Mouse (Mus musculus) testis, postnatal 14 days (tissue): ENCODE measurements around the gene Gm20403.
A peak's percentile ranks its signal among the peaks of the same experiment; 100 is the strongest.
"Not testable (repeated sequence)": the region's sequence is repeated elsewhere in the genome, so short reads cannot be mapped to it uniquely, and the experiment has no call there.

Source experiments
- DNase-seq: peaks from one replicate; pipeline ENCODE4 v3.0.0; 2021; ENCODE audit warnings: low spot score

The Gm20403 gene

DNA sequence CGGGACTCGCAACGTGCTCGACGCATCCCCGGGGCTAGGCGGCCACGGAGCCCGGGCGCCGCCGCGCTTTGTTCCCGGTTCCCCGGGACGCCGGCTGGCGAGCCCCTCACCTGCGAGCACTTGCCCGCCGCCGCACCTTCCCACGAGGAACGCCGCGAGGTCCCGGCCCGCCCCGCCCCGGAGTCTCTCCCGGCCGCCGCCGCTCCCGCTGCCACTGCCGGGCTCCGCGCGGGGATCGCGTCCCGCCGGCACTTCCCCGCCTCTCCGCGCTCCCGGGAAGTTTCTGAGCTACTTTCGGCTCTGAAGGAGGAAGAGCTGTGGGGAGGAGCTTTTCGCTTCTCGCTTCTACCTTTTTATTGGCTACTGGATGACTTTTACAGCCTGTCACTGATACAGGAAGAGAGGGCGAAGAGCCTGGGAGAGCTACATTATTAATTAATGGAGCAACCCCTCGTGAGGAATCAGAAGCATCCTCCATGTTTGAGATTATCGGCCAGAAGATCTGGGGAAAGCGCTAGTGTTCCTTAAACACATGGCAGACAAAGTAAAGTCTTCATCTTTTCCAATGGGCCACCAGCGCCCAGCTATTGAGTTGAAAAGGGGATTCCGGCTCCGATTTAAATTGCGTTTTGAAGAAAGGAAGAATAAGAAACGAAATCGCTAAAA, at the start of gene Gm20403:
Gene Gm20403 (minus strand): TSS at position 478 of the 666 bp plus-strand sequence.
- DNase-seq: peak; percentile 67

GRCm38 (mm10) chr12:55027088-55027487, 40.8 kb upstream of the Gm20403 start:
- no peak for DNase-seq

DNA sequence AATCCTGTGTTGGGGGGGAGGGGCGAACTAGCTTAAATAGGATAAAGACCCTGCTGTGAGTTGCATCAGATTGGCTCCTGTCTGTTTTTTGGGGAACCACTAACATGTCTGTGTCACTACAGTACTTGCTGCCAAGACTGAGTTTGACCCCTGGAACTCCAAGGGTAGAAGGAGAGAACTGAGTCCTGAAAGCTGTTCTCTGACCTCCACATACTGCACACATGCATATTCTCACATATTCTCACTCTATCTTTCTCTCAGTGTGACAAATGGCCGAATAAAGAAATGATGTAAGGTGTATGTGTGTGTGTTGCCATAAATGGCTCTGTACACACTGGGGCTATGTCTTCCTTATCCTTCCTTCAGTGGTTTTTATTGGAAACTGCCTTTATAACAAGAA, 37.0 kb upstream of the Gm20403 start:
- no peak for DNase-seq

DNA sequence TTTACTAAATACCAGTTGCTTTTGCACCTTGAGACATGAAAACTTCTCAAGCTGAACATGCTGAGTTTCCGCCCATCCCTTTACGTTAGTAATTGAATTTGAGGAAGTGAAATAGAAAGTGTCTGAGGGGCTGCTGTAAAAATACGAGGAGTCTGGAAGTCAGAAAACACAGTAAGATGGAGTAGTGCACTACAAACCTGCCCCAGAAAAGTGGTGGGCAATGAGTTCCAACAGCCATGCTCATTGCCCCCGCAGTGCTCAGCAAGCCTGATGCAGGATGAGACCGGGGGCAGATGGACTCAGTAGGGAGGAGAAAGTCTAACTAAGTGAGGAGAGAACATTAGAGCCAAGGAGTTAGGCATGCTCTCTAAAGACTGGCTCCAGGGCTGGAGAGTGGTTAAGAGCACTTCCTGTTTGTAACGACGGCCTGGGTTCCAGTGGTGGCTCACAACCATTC, 33.1 kb upstream of the Gm20403 start:
- no peak for DNase-seq

GRCm38 (mm10) chr12:55017119-55017721, 30.9 kb upstream of the Gm20403 start:
- DNase-seq: no peak

DNA sequence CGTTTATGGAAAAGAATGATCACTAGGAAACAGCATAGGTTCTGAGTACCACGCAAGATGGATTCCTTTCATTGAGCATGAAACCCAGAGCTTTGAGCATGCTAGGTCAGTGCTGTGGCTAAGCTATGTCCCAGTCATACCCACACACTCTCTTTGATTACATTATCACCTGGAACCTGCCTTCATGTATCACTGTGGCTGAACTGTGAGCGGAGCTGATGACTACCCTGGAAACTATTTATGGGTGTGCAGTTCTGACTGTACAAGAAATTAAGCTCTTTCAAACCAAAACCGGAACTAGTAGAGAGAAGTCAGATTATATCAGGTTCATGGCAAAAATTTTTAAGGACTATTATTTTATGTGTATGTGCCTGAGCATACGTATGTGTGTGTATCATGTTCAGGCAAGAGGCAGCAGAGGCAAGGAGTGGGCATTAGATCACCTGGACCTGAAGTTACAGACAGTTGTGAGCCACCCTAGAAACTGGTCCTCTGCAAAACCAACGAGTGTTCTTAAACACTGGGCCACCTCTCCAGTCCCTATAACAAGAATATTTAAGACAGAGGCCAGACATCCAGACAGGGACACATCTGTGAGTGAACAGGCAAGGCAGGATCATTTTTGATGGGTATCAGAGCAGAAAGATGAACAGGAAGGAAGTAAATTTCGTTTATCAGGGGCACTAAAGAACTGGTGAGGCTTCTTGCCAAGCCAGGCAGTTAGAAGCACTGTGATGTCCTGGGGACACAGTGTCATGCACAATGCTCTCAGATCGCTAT, 30.2 kb upstream of the Gm20403 start:
- no peak for DNase-seq

- DNase-seq: no peak
These were observed 29.1 kb upstream of the Gm20403 start for GRCm38 (mm10) chr12:55015428-55015827.

- no peak for DNase-seq
These were observed 27.5 kb upstream of the Gm20403 start, which contains the start of gene Baz1a for GRCm38 (mm10) chr12:55013626-55014398. Baz1a (minus strand) TSS chr12:55014348.

- no peak for DNase-seq
These were observed 26.7 kb upstream of the Gm20403 start for GRCm38 (mm10) chr12:55013031-55013430.

DNA sequence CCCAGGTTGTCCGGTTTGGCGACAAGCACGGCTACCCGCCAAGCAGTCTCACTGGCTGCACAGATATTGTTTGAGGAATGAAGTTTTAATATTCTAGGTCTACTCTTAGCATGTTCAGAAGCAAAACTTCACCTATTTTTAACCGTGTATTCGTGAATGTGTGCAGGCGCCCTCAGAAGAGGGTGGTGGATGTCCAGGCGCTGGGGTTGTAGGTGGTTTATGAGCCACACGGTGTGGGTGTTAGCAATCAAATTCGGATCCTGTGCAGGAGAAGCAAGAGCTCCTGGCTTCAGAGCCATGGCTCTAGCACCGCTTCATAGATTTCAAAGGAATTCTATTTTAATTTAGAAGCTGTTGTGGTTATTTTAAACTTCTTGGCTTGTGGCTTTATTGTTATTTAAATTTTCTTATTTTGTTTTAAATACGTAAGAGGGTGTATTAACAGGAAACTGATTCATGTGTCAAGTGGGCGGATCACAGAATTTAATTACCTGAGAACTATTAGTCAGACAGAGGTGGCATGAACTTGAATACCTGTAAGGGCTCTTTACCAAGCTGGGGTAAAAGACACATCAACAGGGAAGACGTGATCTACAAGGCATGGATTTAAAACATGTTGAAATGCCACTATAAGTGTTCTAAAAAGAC, 21.2 kb upstream of the Gm20403 start:
- no peak for DNase-seq

DNA sequence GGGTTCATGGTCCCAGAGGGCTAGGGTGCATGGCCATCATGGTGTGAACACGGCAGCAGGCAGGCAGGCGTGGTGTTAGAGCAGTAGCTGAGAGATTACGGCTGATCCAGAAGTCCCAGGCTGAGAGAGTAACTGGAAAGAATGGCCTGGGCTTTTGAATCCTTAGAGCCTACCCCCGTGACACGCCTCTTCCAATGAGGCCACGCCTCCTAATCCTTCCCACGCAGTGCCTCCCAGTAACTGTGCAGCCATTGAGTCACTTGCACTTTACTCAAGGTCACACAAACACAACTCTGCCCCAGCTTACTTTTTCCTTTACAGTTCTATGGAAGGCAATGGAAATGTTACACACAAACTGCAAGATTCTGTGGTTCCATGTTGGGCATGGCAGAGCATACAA, 19.7 kb upstream of the Gm20403 start:
- DNase-seq: no peak

DNA sequence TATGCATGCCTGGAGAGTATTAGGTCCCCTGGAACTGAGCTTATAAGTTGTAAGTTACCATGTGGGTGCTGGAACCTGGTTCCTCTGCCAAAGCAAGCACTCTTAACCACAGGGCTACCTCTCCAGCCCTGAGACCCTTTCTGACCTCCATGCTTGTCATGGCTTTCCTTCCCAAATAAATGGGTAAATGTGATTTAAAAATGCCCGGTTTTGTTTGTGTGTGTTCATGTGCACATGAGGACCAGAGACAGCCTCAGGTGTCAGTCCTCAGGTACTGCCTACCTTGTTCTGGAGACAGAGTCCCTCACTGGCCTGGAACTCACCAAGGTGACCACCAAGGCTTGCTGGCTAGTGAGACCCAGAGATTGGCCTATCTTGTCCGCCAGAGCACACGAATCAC, 18.1 kb upstream of the Gm20403 start:
- DNase-seq: no peak

DNA sequence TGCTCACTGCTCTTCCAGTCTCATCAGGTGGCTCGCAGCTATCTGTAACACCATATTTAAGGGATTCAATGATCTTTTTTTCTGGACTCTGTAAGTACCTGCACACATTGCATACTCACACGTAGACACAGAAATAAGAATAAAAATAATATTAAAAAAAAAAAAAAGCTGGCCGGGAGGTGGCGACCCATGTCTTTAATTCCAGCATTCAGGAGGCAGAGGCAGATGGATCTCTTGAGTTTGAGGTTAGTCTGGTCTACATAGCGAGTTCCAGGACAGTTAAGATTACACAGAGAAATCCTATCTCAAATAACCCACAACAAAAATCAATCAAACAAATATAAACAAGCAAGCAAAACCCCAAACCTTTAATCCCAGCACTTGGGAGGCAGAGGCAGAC, 17.5 kb upstream of the Gm20403 start:
- no peak for DNase-seq

GRCm38 (mm10) chr12:55002532-55002931, 16.2 kb upstream of the Gm20403 start:
- not testable (repeated sequence) for DNase-seq

- DNase-seq: no peak
These were observed 12.8 kb upstream of the Gm20403 start for GRCm38 (mm10) chr12:54999016-54999690.

DNA sequence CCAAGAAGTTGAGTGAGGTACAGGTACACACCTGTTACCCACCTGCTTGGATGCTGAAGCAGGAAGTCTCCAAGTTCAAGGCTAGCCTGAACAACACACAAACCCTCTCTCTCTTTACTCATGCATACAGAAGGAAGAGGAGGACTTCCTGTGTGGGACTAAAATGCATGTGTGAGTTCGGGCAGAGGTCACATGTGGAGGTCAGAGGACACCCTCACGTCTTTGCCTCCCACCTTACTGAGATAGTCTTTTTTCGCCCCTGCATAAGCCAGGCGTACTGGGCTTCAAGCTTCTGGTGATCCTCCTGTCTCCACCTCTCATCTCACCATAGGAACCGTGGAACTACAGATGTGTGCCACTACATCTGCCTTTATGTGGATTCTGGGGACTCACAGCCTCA, 12.1 kb upstream of the Gm20403 start:
- no peak for DNase-seq

GRCm38 (mm10) chr12:54996979-54997474, 10.7 kb upstream of the Gm20403 start:
- DNase-seq: no peak

DNA sequence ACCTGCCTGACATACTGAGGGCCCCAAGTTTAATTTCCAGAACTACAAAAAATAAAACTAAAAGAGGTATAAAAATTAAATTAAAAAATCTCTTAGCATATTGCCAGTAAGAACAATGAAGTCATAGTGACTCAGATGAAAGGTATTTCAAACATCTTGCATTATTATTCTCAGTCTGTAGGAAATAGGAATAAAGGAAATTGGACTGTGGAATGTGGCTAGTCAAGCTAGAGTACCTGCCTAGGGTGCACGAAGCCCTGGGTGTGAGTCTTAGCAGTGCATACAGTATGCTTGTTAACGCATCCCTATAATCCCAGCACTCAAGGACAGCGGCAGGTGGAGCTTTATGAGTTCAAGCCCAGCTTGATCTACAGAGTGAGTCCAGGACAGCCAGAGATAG, 9.6 kb upstream of the Gm20403 start:
- no peak for DNase-seq

DNA sequence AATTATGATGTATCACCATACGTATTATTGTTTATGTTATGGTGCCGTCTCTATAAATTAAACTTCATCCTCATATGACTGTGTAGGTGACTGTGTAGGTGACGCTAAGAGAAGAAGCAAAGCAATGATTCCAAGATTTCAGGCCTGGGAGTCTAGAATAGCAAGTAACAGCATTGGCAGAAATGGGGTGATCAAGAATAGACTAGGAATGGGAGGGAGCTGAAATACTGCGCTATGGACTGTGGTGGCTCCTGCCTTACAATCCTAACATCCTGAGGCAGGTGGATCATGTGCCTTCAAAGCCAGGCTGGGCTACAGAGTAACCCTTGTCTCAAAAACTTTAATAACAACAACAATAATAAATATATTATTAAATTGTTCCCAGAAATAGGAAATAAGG, 8.1 kb upstream of the Gm20403 start:
- no peak for DNase-seq

GRCm38 (mm10) chr12:54994068-54994386, 7.7 kb upstream of the Gm20403 start:
- DNase-seq: no peak
